Mouse (Mus musculus) limb, embryonic 14.5 days (tissue): Measurements from ENCODE around the gene Tsr1. TPM values are rescaled to one million over a fixed set of nuclear protein-coding genes. Genes with fewer than 3 reads are reported as not detected.

Source experiments
- ATAC-seq: fragments of 200-750 bp; cut with Nextera tagmentation; 2 replicates; pipeline ENCODE4 v1.8.0; 2017; ENCODE audit warnings: low read depth, moderate number of reproducible peaks, moderate TSS enrichment; ENCODE audit not compliant: low FRiP score
- DNase-seq: peaks from one replicate; pipeline ENCODE4 v3.0.0-alpha.2; 2015; ENCODE audit warnings: low spot score
- H3K27ac ChIP-seq: fragments of 300-500 bp; sonication (generic); replicated peaks from 2 replicates; pipeline ENCODE4 v1.5.1; 2014; ENCODE audit warnings: low read depth, mild to moderate bottlenecking, low read length, moderate library complexity, mixed read lengths
- H3K27me3 ChIP-seq: fragments of 300-500 bp; sonication (generic); 2 replicates; pipeline ENCODE4 v1.6.1; 2014; ENCODE audit warnings: low read length, mixed read lengths; ENCODE audit not compliant: control insufficient read depth, insufficient read depth
- H3K36me3 ChIP-seq: fragments of 300-500 bp; sonication (generic); 2 replicates; pipeline ENCODE4 v1.6.1; 2014; ENCODE audit warnings: mild to moderate bottlenecking, low read length, moderate library complexity, mixed read lengths; ENCODE audit not compliant: control insufficient read depth, insufficient read depth
- H3K4me1 ChIP-seq: fragments of 300-500 bp; sonication (generic); 2 replicates; pipeline ENCODE4 v1.6.1; 2014; ENCODE audit warnings: antibody characterized with exemption, low read length, mixed read lengths; ENCODE audit not compliant: control insufficient read depth, insufficient read depth
- H3K4me2 ChIP-seq: fragments of 300-500 bp; sonication (generic); replicated peaks from 2 replicates; pipeline ENCODE4 v1.6.1; 2014; ENCODE audit warnings: low read depth, mild to moderate bottlenecking, low read length, moderate library complexity; ENCODE audit not compliant: severe bottlenecking
- H3K4me3 ChIP-seq: fragments of 300-500 bp; sonication (generic); replicated peaks from 2 replicates; pipeline ENCODE4 v1.5.1; 2014; ENCODE audit warnings: low read length
- H3K9ac ChIP-seq: fragments of 300-500 bp; sonication (generic); 2 replicates; pipeline ENCODE4 v1.6.1; 2014; ENCODE audit warnings: mild to moderate bottlenecking, low read depth, low read length, moderate library complexity; ENCODE audit not compliant: severe bottlenecking
- H3K9me3 ChIP-seq: fragments of 300-500 bp; sonication (generic); 2 replicates; pipeline ENCODE4 v1.6.1; 2016; ENCODE audit warnings: low read length; ENCODE audit not compliant: control insufficient read depth
- POLR2A ChIP-seq: fragments of 200-500 bp; IDR thresholded peaks from 2 replicates; pipeline ENCODE4 v1.8.0; 2012; ENCODE audit warnings: inconsistent platforms, mild to moderate bottlenecking, moderate library complexity, borderline replicate concordance; ENCODE audit not compliant: insufficient read depth, insufficient read length; ENCODE audit errors: extremely low read depth
- WGBS: fragments of 180-500 bp; shearing (Covaris S2); extraction: QIAGEN DNeasy Blood & Tissue Kit; methylation state at CpG from one replicate; pipeline ENCODE4 v1.1.7; 2014; 5-methylcytosine and 5-hydroxymethylcytosine counted together
- polyA plus RNA-seq, 2 experiments: library from polyadenylated mRNA; depleted of rRNA in 1 of 2; stranded (reverse) in 1 of 2; unstranded in 1 of 2; fragments of >200 nt; fragmentation: Nextera tagmentation in 1 of 2; extraction: Ambion mirVana in 1 of 2; gene quantifications; 2 replicates each; pipeline versions ENCODE4 v1.2.1 to v1.2.3; 2012 to 2014

The Tsr1 gene
- polyA plus RNA-seq, 2 experiments, result 37.0 to 49.6 TPM

GRCm38 (mm10) chr11:74870544-74870943 lies 27.3 kb upstream of the Tsr1 start:
- H3K4me3 ChIP-seq, result no peak overlapping the region
- DNase-seq, result no peak
- peaks cover 7% of the 10 kb centered on the region for H3K4me1 ChIP-seq
- no peak overlapping the region for H3K27ac ChIP-seq
- no peak overlapping the region for H3K4me2 ChIP-seq
- no peaks in the 10 kb centered on the region for H3K27me3 ChIP-seq
- 67% methylated on average over 4 of the region's 4 CpGs for WGBS
- no peaks in the 10 kb centered on the region for H3K36me3 ChIP-seq
- TF ChIP-seq POLR2A, result no peak
- H3K9me3 ChIP-seq, result no peaks in the 10 kb centered on the region
- no peak overlapping the region for H3K9ac ChIP-seq
- ATAC-seq, result no peak

- DNase-seq (peak; percentile 38), ATAC-seq (no peak)
- H3K27ac ChIP-seq, result no peak overlapping the region
- H3K4me2 ChIP-seq, result no peak overlapping the region
- no peak overlapping the region for H3K4me3 ChIP-seq
- TF ChIP-seq POLR2A, result no peak
- 27% methylated on average over 12 of the region's 12 CpGs for WGBS
- no peaks in the 10 kb centered on the region for H3K27me3 ChIP-seq
- peaks cover 7% of the 10 kb centered on the region for H3K4me1 ChIP-seq
- no peaks in the 10 kb centered on the region for H3K36me3 ChIP-seq
- no peaks in the 10 kb centered on the region for H3K9me3 ChIP-seq
- H3K9ac ChIP-seq, result no peak overlapping the region
These were observed 26.8 kb upstream of the Tsr1 start for GRCm38 (mm10) chr11:74870991-74871622.

GRCm38 (mm10) chr11:74874630-74875029 lies 23.2 kb upstream of the Tsr1 start:
- no peak overlapping the region for H3K4me2 ChIP-seq
- no peaks in the 10 kb centered on the region for H3K9me3 ChIP-seq
- no peak overlapping the region for H3K9ac ChIP-seq
- no peak overlapping the region for H3K4me3 ChIP-seq
- H3K27me3 ChIP-seq, result no peaks in the 10 kb centered on the region
- no peak overlapping the region for H3K27ac ChIP-seq
- 29% methylated on average over 3 of the region's 3 CpGs for WGBS
- no peaks in the 10 kb centered on the region for H3K36me3 ChIP-seq
- ATAC-seq, result no peak
- H3K4me1 ChIP-seq, result peaks cover 12% of the 10 kb centered on the region
- TF ChIP-seq POLR2A, result no peak
- DNase-seq, result peak; percentile 24

- no peaks in the 10 kb centered on the region for H3K36me3 ChIP-seq
- no peak for TF ChIP-seq POLR2A
- WGBS, result 3% methylated on average over 9 of the region's 9 CpGs
- H3K4me3 ChIP-seq, result no peak overlapping the region
- peak; percentile 60 for DNase-seq
- H3K4me2 ChIP-seq, result no peak overlapping the region
- no peak overlapping the region for H3K27ac ChIP-seq
- H3K9ac ChIP-seq, result no peak overlapping the region
- peak; percentile 75; the same call in 1 of the 2 replicates for ATAC-seq
- H3K4me1 ChIP-seq, result peaks cover 5% of the 10 kb centered on the region
- H3K27me3 ChIP-seq, result no peaks in the 10 kb centered on the region
- H3K9me3 ChIP-seq, result no peaks in the 10 kb centered on the region
These were observed 21.1 kb upstream of the Tsr1 start for GRCm38 (mm10) chr11:74876801-74877200.

GRCm38 (mm10) chr11:74880999-74881398 lies 16.9 kb upstream of the Tsr1 start:
- no peak overlapping the region for H3K27ac ChIP-seq
- no peak overlapping the region for H3K4me3 ChIP-seq
- no peak overlapping the region for H3K4me2 ChIP-seq
- peaks cover 5% of the 10 kb centered on the region for H3K4me1 ChIP-seq
- no peak for TF ChIP-seq POLR2A
- H3K27me3 ChIP-seq, result no peaks in the 10 kb centered on the region
- no peak overlapping the region for H3K9ac ChIP-seq
- WGBS, result 85% methylated on average over 9 of the region's 9 CpGs
- no peaks in the 10 kb centered on the region for H3K36me3 ChIP-seq
- no peak for DNase-seq
- H3K9me3 ChIP-seq, result no peaks in the 10 kb centered on the region
- ATAC-seq, result no peak

GRCm38 (mm10) chr11:74881979-74882378 lies 15.9 kb upstream of the Tsr1 start:
- 66% methylated on average over 14 of the region's 14 CpGs for WGBS
- H3K9me3 ChIP-seq, result no peaks in the 10 kb centered on the region
- no peaks in the 10 kb centered on the region for H3K36me3 ChIP-seq
- ATAC-seq, result no peak
- no peak overlapping the region for H3K27ac ChIP-seq
- no peak for TF ChIP-seq POLR2A
- no peak overlapping the region for H3K9ac ChIP-seq
- no peak for DNase-seq
- no peak overlapping the region for H3K4me2 ChIP-seq
- H3K4me1 ChIP-seq, result peaks cover 1% of the 10 kb centered on the region
- no peak overlapping the region for H3K4me3 ChIP-seq
- no peaks in the 10 kb centered on the region for H3K27me3 ChIP-seq
